Mouse (Mus musculus) megakaryocyte, adult 5-6 weeks (primary cell): ENCODE results near the gene Park7. TPM values are rescaled to one million over a fixed set of nuclear protein-coding genes. Genes with fewer than 3 reads are reported as not detected.

ENCODE experiments used
- ATAC-seq: 2 replicates; pipeline ENCODE4 v1.8.0; 2016; ENCODE audit warnings: mild to moderate bottlenecking, inconsistent platforms; ENCODE audit not compliant: poor library complexity, severe bottlenecking
- total RNA-seq, 2 experiments: library from RNA; stranded (forward) in 1 of 2; stranded (reverse) in 1 of 2; fragments of 153-499, 151-499 nt in 1 of 2; fragments of 221-1000, 200-1000 nt in 1 of 2; gene quantifications; 2 replicates each; pipeline versions ENCODE4 v1.2.3 to v1.2.4; 2015 to 2017

Gene Park7
- total RNA-seq, 2 experiments from 2014 or later: 123 to 156 TPM

- no peak for ATAC-seq
Measured at GRCm38 (mm10) chr4:150882632-150883031, 31.6 kb downstream of the Park7 start.

DNA sequence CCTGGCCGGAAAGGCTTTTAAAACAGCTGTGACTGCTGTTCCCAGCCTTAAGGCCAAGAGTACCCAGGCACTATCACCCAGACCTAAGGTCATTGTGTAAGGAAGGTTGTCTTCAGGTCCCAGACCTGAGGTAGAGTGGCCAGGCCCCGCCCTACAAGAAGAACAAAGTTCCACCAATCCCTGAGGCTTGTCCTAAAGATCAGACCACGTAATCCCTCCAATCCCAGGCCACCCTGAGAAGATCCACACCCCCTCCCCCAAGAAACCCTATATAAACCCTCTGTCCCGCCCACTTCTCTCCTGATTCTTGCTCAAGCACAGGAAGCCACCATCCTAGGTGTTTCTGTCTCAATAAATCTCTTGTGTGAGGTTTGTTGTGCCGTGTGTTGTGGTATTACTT lies 33.9 kb downstream of the Park7 start:
- ATAC-seq: no peak

DNA sequence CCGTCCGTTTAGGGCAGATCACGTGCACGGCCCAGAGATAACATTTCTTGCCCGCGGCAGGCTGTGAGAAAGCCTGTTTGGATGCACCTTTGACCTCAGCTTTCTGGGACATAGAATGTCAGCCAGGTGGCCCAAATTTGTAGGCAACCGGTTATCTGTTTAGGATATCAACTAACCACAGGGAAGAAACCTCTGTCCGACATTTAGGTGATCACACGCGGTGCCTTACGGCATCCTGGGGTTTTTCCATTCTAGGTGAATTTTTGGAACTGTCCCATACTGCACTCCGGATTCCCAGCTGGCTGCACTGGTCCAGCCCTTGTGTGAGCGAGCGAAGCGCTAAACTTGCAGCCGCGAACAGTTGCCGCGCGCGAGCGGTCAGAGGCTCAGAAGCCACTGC lies 34.6 kb downstream of the Park7 start:
- ATAC-seq: no peak

GRCm38 (mm10) chr4:150875393-150875792 lies 38.8 kb downstream of the Park7 start:
- ATAC-seq: no peak

- ATAC-seq: peak; percentile 51
Measured at GRCm38 (mm10) chr4:150874416-150874815, 39.8 kb downstream of the Park7 start.

DNA sequence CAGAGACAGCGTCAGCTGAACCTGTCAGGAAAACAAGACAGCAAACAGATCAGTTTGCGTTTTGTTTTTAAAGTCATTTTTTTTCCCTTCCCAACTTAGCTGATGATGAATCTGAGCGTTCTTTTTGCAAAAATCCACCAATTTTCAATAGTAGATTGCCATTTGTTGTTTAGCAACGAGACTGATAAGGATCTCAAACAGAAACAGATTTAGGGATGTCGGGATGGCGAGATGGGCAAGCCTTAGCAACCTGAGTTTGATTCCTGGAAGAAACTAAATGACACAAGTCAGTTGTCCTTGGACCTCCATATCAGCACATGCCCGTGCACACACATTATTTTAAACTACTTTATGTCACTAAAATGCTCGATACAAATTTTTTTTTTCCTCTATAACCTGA lies 41.6 kb downstream of the Park7 start:
- ATAC-seq: no peak

- no peak for ATAC-seq
Measured at GRCm38 (mm10) chr4:150872139-150872651, 42.0 kb downstream of the Park7 start.

GRCm38 (mm10) chr4:150871392-150872138 lies 42.7 kb downstream of the Park7 start:
- no peak for ATAC-seq

DNA sequence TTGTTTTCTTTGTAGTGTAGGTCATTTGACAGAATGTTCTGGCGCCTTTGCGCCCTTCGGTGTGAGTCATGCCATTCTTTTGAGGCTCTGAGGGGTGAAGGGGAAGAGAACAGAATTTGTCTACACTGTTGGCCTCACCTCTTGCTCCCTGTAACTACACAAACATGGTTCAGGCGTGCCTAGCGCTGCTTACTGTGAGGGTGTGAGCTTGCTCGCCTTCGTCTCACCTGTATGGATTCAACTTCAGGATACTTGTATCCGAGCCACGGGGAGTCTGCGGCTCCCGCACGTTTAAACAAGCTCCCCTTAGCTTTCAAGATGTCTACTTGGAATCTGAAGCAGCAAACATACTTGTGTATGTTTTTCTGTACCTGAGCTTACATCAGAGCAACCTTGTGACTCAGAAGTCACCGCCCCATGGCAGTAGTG lies 43.3 kb downstream of the Park7 start:
- ATAC-seq: no peak

DNA sequence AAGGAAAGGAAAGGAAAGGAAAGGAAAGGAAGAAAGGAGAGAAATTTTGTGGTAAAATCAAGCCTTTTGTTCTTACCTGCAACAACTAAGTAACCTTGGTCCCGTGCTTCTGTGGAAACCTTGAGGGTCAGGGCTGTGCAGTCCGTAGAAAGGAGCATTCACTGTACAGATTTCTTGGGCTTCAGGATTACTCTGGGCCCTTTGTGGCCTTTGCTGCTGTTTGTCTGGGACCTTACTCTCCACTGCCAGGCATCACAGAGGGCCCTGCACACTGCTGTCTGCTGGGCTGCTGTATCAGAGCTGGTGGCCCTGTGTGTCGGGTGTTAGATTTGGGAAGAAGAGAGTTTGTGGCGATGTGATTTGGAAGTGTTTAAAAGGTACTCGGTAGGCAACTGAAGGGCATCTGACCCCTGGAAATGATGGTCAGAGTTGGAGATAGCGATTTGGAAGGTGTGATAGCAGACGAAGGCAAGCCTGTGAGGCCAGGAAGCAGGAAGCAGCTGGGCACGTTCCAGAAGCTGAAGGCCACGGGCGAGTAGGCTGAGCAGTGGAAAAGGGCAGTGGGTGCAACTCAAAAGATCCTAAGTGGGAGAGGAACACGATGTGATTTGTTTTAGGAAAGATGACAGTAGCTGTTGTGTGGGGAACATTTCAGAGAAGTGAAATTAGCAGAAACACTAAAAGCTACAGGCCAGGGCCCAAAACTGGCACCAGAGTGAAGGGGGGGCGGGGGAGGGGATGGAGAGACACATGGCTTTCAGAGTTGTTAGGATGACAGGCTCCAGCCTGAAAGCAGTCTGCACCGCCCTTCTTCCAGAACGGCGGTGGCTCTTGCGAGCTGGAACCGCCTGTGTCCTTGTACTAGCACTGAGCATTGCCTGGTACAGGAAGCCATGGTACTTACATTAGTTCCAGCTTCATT lies 44.7 kb downstream of the Park7 start:
- ATAC-seq: no peak

DNA sequence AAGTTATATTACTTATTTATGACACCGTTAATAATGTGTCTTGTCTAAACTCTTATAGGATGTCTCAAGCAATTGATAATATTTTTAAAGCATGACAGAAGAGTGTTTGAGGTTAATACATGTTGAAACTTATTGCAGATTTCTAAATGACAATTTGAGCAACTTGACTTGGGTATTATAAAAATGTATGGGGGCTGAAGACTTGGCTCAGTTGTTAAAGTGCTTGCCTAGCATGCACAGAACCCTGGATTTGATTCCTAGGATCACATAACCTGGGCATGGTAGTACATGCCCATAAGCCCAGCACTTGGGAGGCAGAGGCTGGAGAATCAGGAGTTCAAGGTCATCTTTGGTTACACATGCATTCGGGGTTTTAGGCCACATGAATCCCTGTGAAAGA lies 45.4 kb downstream of the Park7 start:
- ATAC-seq: no peak

DNA sequence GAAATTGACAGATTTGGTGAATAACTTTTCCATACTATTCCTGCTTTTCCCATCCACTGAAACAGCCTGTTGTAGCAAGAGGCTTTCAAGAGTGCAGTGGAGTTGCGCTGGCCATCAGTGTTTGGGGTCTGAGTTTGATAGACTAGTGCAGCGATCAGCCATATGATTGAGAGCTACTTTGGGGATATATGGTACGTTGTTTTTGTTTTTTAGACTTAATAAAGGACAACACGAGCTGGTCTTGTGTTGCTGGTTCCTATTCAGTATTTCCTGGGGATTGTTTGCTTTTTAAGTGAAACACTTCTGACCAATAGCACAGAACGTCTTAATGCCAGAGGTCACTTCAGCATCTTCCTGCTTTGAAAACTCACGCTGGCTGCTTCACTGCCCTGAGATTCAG lies 46.1 kb downstream of the Park7 start:
- no peak for ATAC-seq

- no peak for ATAC-seq
Measured at GRCm38 (mm10) chr4:150866494-150866893, 47.7 kb downstream of the Park7 start.

DNA sequence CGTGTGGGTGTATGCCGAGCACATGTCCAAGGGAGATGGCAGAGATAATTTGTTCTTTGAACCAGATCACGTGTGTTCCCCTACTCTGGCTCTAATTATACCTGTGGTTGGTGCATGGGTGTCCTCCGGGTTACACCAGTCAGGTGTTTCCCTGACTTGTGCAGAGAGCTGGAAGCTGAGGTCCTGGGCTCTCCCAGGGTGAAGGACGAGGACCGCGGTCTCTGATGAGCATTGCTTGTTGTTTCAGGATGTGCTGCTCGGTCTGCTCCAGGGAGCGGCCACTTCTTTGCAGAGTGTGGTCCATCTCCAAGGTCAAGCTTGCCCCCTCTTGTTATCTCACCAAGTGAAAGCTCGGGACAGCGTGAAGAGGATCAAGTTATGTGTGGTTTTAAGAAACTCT lies 48.2 kb downstream of the Park7 start:
- no peak for ATAC-seq

DNA sequence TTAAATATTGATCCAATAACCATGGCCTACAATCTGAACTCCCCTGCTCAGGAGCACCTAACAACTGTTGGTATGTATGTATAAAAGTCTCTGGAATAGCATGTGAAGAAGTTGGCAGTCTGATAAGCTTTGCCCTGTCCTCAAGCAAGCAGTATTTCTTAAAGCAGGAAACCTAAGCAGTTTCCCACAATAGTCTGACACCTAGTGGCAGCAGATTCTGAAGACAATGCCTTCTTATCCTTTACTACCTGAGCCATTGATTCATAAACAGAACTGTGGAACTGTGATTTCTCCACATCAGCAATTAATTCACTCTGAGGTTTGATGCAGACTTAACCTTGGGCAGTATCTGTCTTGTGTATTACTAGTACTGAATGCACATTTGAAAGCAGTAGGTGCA lies 48.9 kb downstream of the Park7 start:
- no peak for ATAC-seq

GRCm38 (mm10) chr4:150862626-150863375 lies 51.4 kb downstream of the Park7 start:
- no peak for ATAC-seq

- no peak for ATAC-seq
Measured at GRCm38 (mm10) chr4:150861161-150861560, 53.1 kb downstream of the Park7 start.

DNA sequence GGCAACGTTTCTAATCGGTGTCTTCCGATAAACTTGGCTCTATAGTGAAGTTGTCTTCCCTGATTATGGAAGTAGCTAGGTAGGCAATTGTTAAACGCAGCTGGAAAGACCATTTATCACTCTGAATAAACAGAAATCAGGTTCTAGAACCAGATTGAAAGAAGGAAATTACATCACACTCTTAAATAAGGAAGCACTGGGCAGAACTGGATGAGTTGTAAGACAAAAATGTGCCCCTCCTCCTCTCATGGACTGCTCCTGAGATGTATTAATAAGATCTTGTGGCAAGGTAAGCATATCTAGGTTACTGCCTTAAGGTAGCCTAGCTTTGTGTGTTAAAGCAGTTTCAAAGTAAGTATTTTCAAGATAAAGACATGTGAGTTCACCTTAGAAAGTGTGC lies 53.7 kb downstream of the Park7 start:
- peak; percentile 78 for ATAC-seq

DNA sequence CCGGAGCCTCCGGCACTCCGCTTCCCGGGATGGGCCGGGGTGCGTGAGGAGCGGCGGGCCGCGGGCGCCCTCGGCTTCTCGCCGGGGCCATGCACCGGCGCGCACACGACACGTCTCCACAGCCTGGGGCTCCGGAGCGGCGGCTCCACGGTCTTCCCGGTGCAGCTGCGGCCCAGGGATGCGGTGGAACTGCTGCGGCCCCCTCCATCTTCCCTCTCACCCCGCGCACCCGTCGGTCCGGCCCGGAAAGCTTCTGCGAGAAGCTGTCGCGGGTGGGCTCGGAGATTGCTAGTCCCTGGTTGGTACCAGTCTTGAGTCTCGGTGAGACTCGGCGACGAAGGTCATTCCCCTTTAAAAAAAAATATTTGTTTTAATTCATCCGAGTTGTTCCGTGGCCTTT lies 58.9 kb downstream of the Park7 start:
- ATAC-seq: no peak; the same call in 1 of the 2 replicates

- peak; percentile 97 for ATAC-seq
Measured at GRCm38 (mm10) chr4:150854839-150855246, 59.4 kb downstream of the Park7 start.
